Mouse (Mus musculus) gastrocnemius, adult 2 months (tissue): ENCODE measurements around the gene Zmym6. TPM values are rescaled to one million over a fixed set of nuclear protein-coding genes. Genes with fewer than 3 reads are reported as not detected.
A peak's percentile ranks its signal among the peaks of the same experiment; 100 is the strongest.

Experiments
- DNase-seq: peaks from one replicate; pipeline ENCODE4 v3.0.0; 2022
- H3K27ac ChIP-seq: fragments of 200-600 bp; 2 replicates; pipeline ENCODE4 v1.8.1; 2022; ENCODE audit warnings: mild to moderate bottlenecking
- H3K4me3 ChIP-seq: fragments of 200-600 bp; 2 replicates; pipeline ENCODE4 v1.8.1; 2022; ENCODE audit warnings: mild to moderate bottlenecking, moderate library complexity
- CTCF ChIP-seq: fragments of 200-600 bp; IDR thresholded peaks from 2 replicates; pipeline ENCODE4 v1.8.1; 2022; ENCODE audit warnings: antibody characterized with exemption, mild to moderate bottlenecking, moderate library complexity
- intact Hi-C: fragments of 180-260 bp; cut with DNase I; formaldehyde crosslinking; loops from one replicate; pipeline ENCODE4 v1.15.1; 2025
- total RNA-seq, 2 experiments: library from RNA; stranded (reverse); gene quantifications; 2 replicates each; pipeline ENCODE4 v1.2.3; 2021

Zmym6 gene
- total RNA-seq, 2 experiments from 2014 or later, result 3.2 to 7.2 TPM

DNA sequence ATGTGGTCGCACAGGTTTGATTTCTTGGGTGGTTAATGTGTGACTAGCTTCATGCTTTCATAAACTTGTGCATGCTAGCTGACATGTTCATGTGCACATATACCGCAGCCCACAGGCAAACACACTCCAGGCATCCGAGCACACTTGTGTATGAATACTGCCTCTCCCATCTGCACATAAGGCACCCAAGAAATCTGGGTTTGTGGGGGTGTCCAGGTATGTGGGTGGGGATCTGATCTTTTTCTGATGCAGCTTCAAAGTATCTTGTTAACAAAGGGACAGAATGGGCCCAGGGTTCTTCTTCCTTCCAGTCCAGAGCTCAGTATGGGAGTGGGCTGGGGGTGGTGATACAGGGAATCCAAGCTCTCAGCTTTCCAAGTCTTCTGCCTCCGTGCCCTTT, 95.4 kb downstream of the Zmym6 start:
- no peak overlapping the region for H3K4me3 ChIP-seq
- intact Hi-C loops, result no loop called here
- no peak overlapping the region for H3K27ac ChIP-seq
- TF ChIP-seq CTCF, result no peak
- no peak for DNase-seq

DNA sequence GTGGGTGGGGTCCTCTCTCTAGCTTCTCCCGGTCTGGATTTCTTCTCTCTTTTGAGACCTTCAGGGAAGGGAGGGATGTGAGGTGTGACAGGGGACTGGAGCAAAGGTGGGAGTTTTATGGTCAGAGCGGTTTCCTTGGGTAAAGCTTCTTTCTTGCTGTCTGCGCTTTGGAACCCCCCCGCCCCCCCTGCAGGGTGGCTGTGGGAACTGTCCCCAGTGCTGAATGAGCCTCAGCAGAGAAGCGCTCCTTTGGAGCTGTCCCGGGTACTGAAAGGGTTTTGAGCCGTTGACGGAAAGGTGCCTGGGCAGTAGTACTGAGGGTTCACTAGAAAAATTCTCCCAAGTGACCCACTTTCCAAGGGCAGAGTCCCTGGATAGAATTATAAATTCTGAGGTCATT, 96.3 kb downstream of the Zmym6 start:
- no peak overlapping the region for H3K27ac ChIP-seq
- DNase-seq, result peak; percentile 51
- intact Hi-C loops, result no loop called here
- TF ChIP-seq CTCF, result no peak
- H3K4me3 ChIP-seq, result no peak overlapping the region

Other genes with a start within 250 kb of the Zmym6 start
- gene Zmym4, start 109.2 kb upstream of the Zmym6 start, total RNA-seq, result 10 to 100 TPM; 18.0 to 19.8 TPM
- gene Sfpq, start 56.1 kb upstream of the Zmym6 start, total RNA-seq, result 10 to 100 TPM; 63.4 to 83.0 TPM
- 1 to 10 TPM; 6.0 to 6.3 TPM for gene Zmym1, start 16.2 kb upstream of the Zmym6 start, total RNA-seq
- gene Tmem35b, start 46.3 kb downstream of the Zmym6 start, total RNA-seq, result 1 to 10 TPM in 1 of 2 experiments, under 1 TPM in 1; 0.87 to 1.4 TPM
- gene Dlgap3, start 91.8 kb downstream of the Zmym6 start, total RNA-seq, result not detected
- 10 to 100 TPM; 31.9 to 36.5 TPM for gene Smim12, start 166.4 kb downstream of the Zmym6 start, total RNA-seq
- gene Gja4, start 236.7 kb downstream of the Zmym6 start, total RNA-seq, result 1 to 10 TPM; 3.4 to 5.2 TPM